ENCODE assay signal across 8 mouse cellular contexts in the genomic region with DNA sequence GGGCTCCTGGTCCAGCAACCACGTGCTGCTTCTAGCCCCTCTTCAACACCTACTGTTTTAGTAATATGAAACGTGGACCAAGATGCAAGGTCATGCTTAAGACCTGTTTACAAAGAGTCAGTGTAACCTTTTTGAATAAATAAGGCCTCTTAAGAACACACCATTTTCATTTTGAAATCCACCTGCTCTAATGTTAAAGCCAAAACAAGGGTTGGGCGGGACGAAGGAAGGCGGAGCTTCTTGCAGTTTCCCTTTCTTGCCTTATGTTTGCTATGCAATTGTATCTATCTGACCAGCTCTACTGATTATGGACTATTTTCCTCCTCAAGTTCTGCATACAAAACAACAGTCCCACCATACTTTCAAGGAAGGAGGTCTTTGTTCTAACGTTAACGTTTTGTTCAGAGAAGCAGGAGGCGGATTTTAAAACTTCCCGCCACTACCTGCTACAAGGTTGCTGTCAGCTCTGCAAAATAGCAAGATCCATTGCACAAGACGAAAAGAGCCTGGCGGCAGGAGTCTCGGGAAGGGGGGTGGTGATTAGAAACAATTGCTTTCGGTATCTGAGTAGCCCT. TPM values are rescaled to one million over a fixed set of nuclear protein-coding genes. Genes with fewer than 3 reads are reported as not detected.
DNase-seq lines count a peak whose midpoint lies in the region; ATAC-seq and TF ChIP-seq lines count a peak whose summit lies in the region.

No protein-coding gene starts in this region.

- 0 out of 2 replicates have a peak, but pooled peaks cover 3% of the 10 kb centered on the region for H3K4me1 ChIP-seq in E14TG2a.4 (replicated peaks; ENCODE audit: low read depth, low read length)
- no peaks in the 10 kb centered on the region for H3K4me1 ChIP-seq in embryonic facial prominence, embryonic 11.5 days (ENCODE audit: control insufficient read depth, insufficient read depth, low read length)
- no peaks in the 10 kb centered on the region for H3K4me1 ChIP-seq in hindbrain, embryonic 11.5 days (replicated peaks; ENCODE audit: control insufficient read depth, insufficient read depth, low read length)
- H3K4me1 ChIP-seq in limb, embryonic 13.5 days, result no peaks in the 10 kb centered on the region
- H3K4me1 ChIP-seq in midbrain, embryonic 14.5 days (ENCODE audit: control insufficient read depth, insufficient read depth, low read length), result no peaks in the 10 kb centered on the region

- intact Hi-C loops in gastrocnemius, postnatal 36 days (cut with DNase I), result loop anchor here (10.0 kb wide), 1 partner anchor 177 kb away; the partner anchor contains the start of gene Brwd3

- H3K4me2 ChIP-seq in embryonic facial prominence, embryonic 11.5 days (ENCODE audit: low read depth, low read length), result peak overlapping the region; percentile 26
- peak overlapping the region; percentile 36 for H3K4me2 ChIP-seq in hindbrain, embryonic 11.5 days (replicated peaks; ENCODE audit: low read depth, low read length)
- peak overlapping the region; percentile 63 for H3K4me2 ChIP-seq in limb, embryonic 13.5 days (replicated peaks)
- peak overlapping the region; percentile 57 for H3K4me2 ChIP-seq in midbrain, embryonic 14.5 days (ENCODE audit: low read length)

- no peaks in the 10 kb centered on the region for H3K27me3 ChIP-seq in E14TG2a.4 (ENCODE audit: insufficient read depth, low read length)
- H3K27me3 ChIP-seq in embryonic facial prominence, embryonic 11.5 days (ENCODE audit: control insufficient read depth, insufficient read depth, low read length), result no peaks in the 10 kb centered on the region
- H3K27me3 ChIP-seq in hindbrain, embryonic 11.5 days (ENCODE audit: control insufficient read depth, insufficient read depth, low read length), result no peaks in the 10 kb centered on the region
- no peaks in the 10 kb centered on the region for H3K27me3 ChIP-seq in limb, embryonic 13.5 days
- H3K27me3 ChIP-seq in midbrain, embryonic 14.5 days (ENCODE audit: control insufficient read depth, insufficient read depth, low read length), result no peaks in the 10 kb centered on the region

- DNase-seq in A20 (ENCODE audit: low read depth, low spot score), result peak; percentile 72
- peak; percentile 22 for DNase-seq in embryonic facial prominence, embryonic 11.5 days (ENCODE audit: low spot score)
- DNase-seq in hindbrain, embryonic 11.5 days (ENCODE audit: low spot score), result peak; percentile 30
- peak; percentile 33 for DNase-seq in midbrain, embryonic 14.5 days
- DNase-seq in gastrocnemius, postnatal 36 days, result no peak

- peak overlapping the region; percentile 75; the same call in 1 of the 2 replicates for H3K4me3 ChIP-seq in E14TG2a.4 (replicated peaks; ENCODE audit: low read length)
- peak overlapping the region; percentile 33 for H3K4me3 ChIP-seq in embryonic facial prominence, embryonic 11.5 days (ENCODE audit: low read depth, low read length)
- peak overlapping the region; percentile 39 for H3K4me3 ChIP-seq in hindbrain, embryonic 11.5 days (ENCODE audit: low read depth, low read length)
- H3K4me3 ChIP-seq in limb, embryonic 13.5 days, result peak overlapping the region; percentile 50
- peak overlapping the region; percentile 43 for H3K4me3 ChIP-seq in midbrain, embryonic 14.5 days (replicated peaks; ENCODE audit: low read depth, low read length)

- H3K9ac ChIP-seq in embryonic facial prominence, embryonic 11.5 days (replicated peaks; ENCODE audit: low read length), result no peak overlapping the region
- H3K9ac ChIP-seq in hindbrain, embryonic 11.5 days (ENCODE audit: low read depth, low read length), result no peak overlapping the region
- H3K9ac ChIP-seq in limb, embryonic 13.5 days, result 0 out of 2 replicates have a peak overlapping the region, but pooled peaks have one; percentile 43
- H3K9ac ChIP-seq in midbrain, embryonic 14.5 days (replicated peaks; ENCODE audit: low read length), result no peak overlapping the region; the same call in 1 of the 2 replicates

- H3K9me3 ChIP-seq in E14TG2a.4 (ENCODE audit: low read length), result no peaks in the 10 kb centered on the region
- no peaks in the 10 kb centered on the region for H3K9me3 ChIP-seq in embryonic facial prominence, embryonic 11.5 days (replicated peaks; ENCODE audit: control insufficient read depth, low read length)
- H3K9me3 ChIP-seq in hindbrain, embryonic 11.5 days (ENCODE audit: control insufficient read depth, low read length), result no peaks in the 10 kb centered on the region
- no peaks in the 10 kb centered on the region for H3K9me3 ChIP-seq in limb, embryonic 13.5 days
- no peaks in the 10 kb centered on the region for H3K9me3 ChIP-seq in midbrain, embryonic 14.5 days (ENCODE audit: control insufficient read depth, low read length)

- no peaks in the 10 kb centered on the region for H3K36me3 ChIP-seq in E14TG2a.4 (ENCODE audit: insufficient read depth, low read length)
- H3K36me3 ChIP-seq in embryonic facial prominence, embryonic 11.5 days (replicated peaks; ENCODE audit: control insufficient read depth, insufficient read depth, low read depth, low read length), result no peaks in the 10 kb centered on the region
- no peaks in the 10 kb centered on the region for H3K36me3 ChIP-seq in hindbrain, embryonic 11.5 days (ENCODE audit: control insufficient read depth, insufficient read depth, low read length)
- H3K36me3 ChIP-seq in limb, embryonic 13.5 days, result no peaks in the 10 kb centered on the region
- no peaks in the 10 kb centered on the region for H3K36me3 ChIP-seq in midbrain, embryonic 14.5 days (ENCODE audit: control insufficient read depth, insufficient read depth, low read length)

- ATAC-seq in embryonic facial prominence, embryonic 11.5 days (replicated peaks; ENCODE audit: insufficient number of reproducible peaks, low FRiP score, low TSS enrichment, low read depth), result no peak
- ATAC-seq in hindbrain, embryonic 11.5 days (ENCODE audit: low FRiP score), result no peak
- ATAC-seq in limb, embryonic 13.5 days (ENCODE audit: low FRiP score, low read depth), result no peak
- no peak for ATAC-seq in midbrain, embryonic 14.5 days (ENCODE audit: low FRiP score, low TSS enrichment)
- no peak for ATAC-seq in frontal cortex, adult (ENCODE audit: low TSS enrichment)

- 35% methylated on average over 13 of the region's 13 CpGs for WGBS in embryonic facial prominence, embryonic 11.5 days
- 36% methylated on average over 13 of the region's 13 CpGs for WGBS in hindbrain, embryonic 11.5 days
- WGBS in limb, embryonic 13.5 days, result 28% methylated on average over 13 of the region's 13 CpGs
- WGBS in midbrain, embryonic 14.5 days, result 28% methylated on average over 13 of the region's 13 CpGs

- H3K27ac ChIP-seq in embryonic facial prominence, embryonic 11.5 days (replicated peaks; ENCODE audit: low read depth, low read length), result no peak overlapping the region
- H3K27ac ChIP-seq in hindbrain, embryonic 11.5 days (ENCODE audit: low read depth, low read length), result no peak overlapping the region
- H3K27ac ChIP-seq in limb, embryonic 13.5 days, result no peak overlapping the region
- H3K27ac ChIP-seq in midbrain, embryonic 14.5 days (replicated peaks; ENCODE audit: low read depth, low read length), result no peak overlapping the region

- no peak for TF ChIP-seq CTCF in E14TG2a.4 (conservative IDR thresholded peaks at IDR 0.05; ENCODE audit: low read length)

RNA-seq across cellular contexts. Expression of gene Hmgn5, which starts 1.5 kb away (rescaled TPM):
- polyA plus RNA-seq in embryonic facial prominence, embryonic 11.5 days (2014; fragmentation: Nextera tagmentation; extraction: Ambion mirVana), result 19.2 and 28.6 TPM in 2 replicates
- 21.0 and 26.3 TPM in 2 replicates for polyA plus RNA-seq in hindbrain, embryonic 11.5 days (2014; fragmentation: Nextera tagmentation; extraction: Ambion mirVana)
- polyA plus RNA-seq in limb, embryonic 13.5 days (2015; fragmentation: Nextera tagmentation; extraction: Ambion mirVana), result 19.3 and 22.5 TPM in 2 replicates
- 12.6 and 13.0 TPM in 2 replicates for polyA plus RNA-seq in midbrain, embryonic 14.5 days (2014; fragmentation: Nextera tagmentation; extraction: Ambion mirVana)
- 1 to 10 TPM; 5.3 to 7.8 TPM for total RNA-seq in gastrocnemius, postnatal 36 days (2021)

Comparison
In these comparisons a context has a peak if more than half of its experiments do, and no peak if none do; other contexts are left out.
1. DNase-seq: peak in A20 (single experiment), embryonic facial prominence, embryonic 11.5 days (single experiment), hindbrain, embryonic 11.5 days (single experiment) and midbrain, embryonic 14.5 days (single experiment); none in gastrocnemius, postnatal 36 days (0 of 2).
2. Peak in every context shown above with its lines, with median percentiles within 50 percentile points of each other: H3K4me3 ChIP-seq and H3K4me2 ChIP-seq.